11 mouse cellular contexts compared by ENCODE assay signal in genomic region chr19:57241363-57242192, GRCm38 (mm10).
DNase-seq lines count a peak whose midpoint lies in the region; ATAC-seq and TF ChIP-seq lines count a peak whose summit lies in the region.
"Had no signal": no experiment of that assay in that cellular context is flagged by ENCODE, and none has a peak within 500 bp of the region (broad histone marks: within the 10 kb centered on the region; RNA-seq: fewer than 3 reads in every experiment).

No protein-coding gene starts in this region.

- H3K36me3 ChIP-seq in hindbrain, embryonic 13.5 days: no peaks in the 10 kb centered on the region
- H3K36me3 ChIP-seq in hindbrain, embryonic 10.5 days: no peaks in the 10 kb centered on the region
- no peaks in the 10 kb centered on the region for H3K36me3 ChIP-seq in hindbrain, postnatal 0 days (ENCODE audit: insufficient read depth, low read length)
- H3K36me3 ChIP-seq: G1E had no signal

- H3K9ac ChIP-seq in hindbrain, embryonic 13.5 days: no peak overlapping the region
- no peak overlapping the region for H3K9ac ChIP-seq in hindbrain, postnatal 0 days (replicated peaks; ENCODE audit: low read length)
- H3K9ac ChIP-seq: liver, postnatal 0 days had no signal

- no peaks in the 10 kb centered on the region for H3K27me3 ChIP-seq in hindbrain, embryonic 13.5 days
- no peaks in the 10 kb centered on the region for H3K27me3 ChIP-seq in hindbrain, embryonic 10.5 days (ENCODE audit: insufficient read depth, poor library complexity, severe bottlenecking)
- H3K27me3 ChIP-seq in hindbrain, postnatal 0 days (ENCODE audit: insufficient read depth, low read length): no peaks in the 10 kb centered on the region

- H3K4me1 ChIP-seq in hindbrain, embryonic 13.5 days (replicated peaks): peaks cover 33% of the 10 kb centered on the region
- H3K4me1 ChIP-seq in hindbrain, embryonic 10.5 days (replicated peaks): 0 out of 2 replicates have a peak, but pooled peaks cover 5% of the 10 kb centered on the region
- no peaks in the 10 kb centered on the region; the same call in 1 of the 2 replicates for H3K4me1 ChIP-seq in hindbrain, postnatal 0 days (ENCODE audit: insufficient read depth, low read length)

- TF ChIP-seq CTCF in hindbrain, postnatal 0 days (IDR thresholded peaks at IDR 0.05; ENCODE audit: low read depth): no peak

- H3K4me2 ChIP-seq in hindbrain, embryonic 13.5 days: no peak overlapping the region
- no peak overlapping the region for H3K4me2 ChIP-seq in hindbrain, postnatal 0 days (ENCODE audit: low read depth, low read length)

- no peak; the same call in 1 of the 2 replicates for ATAC-seq in hindbrain, embryonic 13.5 days (ENCODE audit: low FRiP score)
- ATAC-seq in hindbrain, postnatal 0 days: no peak
- ATAC-seq: liver, postnatal 0 days had no signal

- WGBS in hindbrain, embryonic 13.5 days: 68% methylated on average over 10 of the region's 10 CpGs
- WGBS in hindbrain, embryonic 10.5 days: 80% methylated on average over 10 of the region's 10 CpGs
- WGBS in hindbrain, postnatal 0 days: 61% methylated on average over 10 of the region's 10 CpGs

- H3K4me3 ChIP-seq in hindbrain, embryonic 13.5 days: no peak overlapping the region
- H3K4me3 ChIP-seq in hindbrain, embryonic 10.5 days: no peak overlapping the region
- no peak overlapping the region for H3K4me3 ChIP-seq in hindbrain, postnatal 0 days (ENCODE audit: low read length)

- H3K27ac ChIP-seq in hindbrain, embryonic 13.5 days: peak overlapping the region; percentile 74
- H3K27ac ChIP-seq in hindbrain, embryonic 10.5 days: no peak overlapping the region
- H3K27ac ChIP-seq in hindbrain, postnatal 0 days: no peak overlapping the region; the same call in 1 of the 2 replicates

- H3K9me3 ChIP-seq in hindbrain, embryonic 13.5 days: no peaks in the 10 kb centered on the region
- H3K9me3 ChIP-seq in hindbrain, embryonic 10.5 days: no peaks in the 10 kb centered on the region
- no peaks in the 10 kb centered on the region for H3K9me3 ChIP-seq in hindbrain, postnatal 0 days (ENCODE audit: low read length)
- H3K9me3 ChIP-seq: G1E had no signal

- DNase-seq in hindbrain, embryonic 10.5 days (ENCODE audit: low spot score): no peak
- DNase-seq in 3T3-L1 (ENCODE audit: low read depth, low spot score): peak; percentile 84
- peak; percentile 87 for DNase-seq in brain, adult 2 months (ENCODE audit: low read depth, low spot score)
- DNase-seq in hindbrain, postnatal 0 days (ENCODE audit: low spot score): peak; percentile 53
- no peak for DNase-seq in thymus, postnatal 25 days
- no peak for DNase-seq in spleen, adult 18-20 months
- DNase-seq in heart, adult 18-20 months: no peak
- DNase-seq: liver, postnatal 0 days; thymus, adult 18-20 months had no signal

Comparison
In these comparisons a context has a peak if more than half of its experiments do, and no peak if none do; other contexts are left out.
1. DNase-seq: peak in 3T3-L1 (single experiment), brain, adult 2 months (single experiment) and hindbrain, postnatal 0 days (single experiment); none in hindbrain, embryonic 10.5 days (single experiment), thymus, postnatal 25 days (single experiment), spleen, adult 18-20 months (0 of 2) and heart, adult 18-20 months (0 of 2).